Mouse (Mus musculus): ENCODE measurements around the gene Prcd.

Prcd gene

DNA sequence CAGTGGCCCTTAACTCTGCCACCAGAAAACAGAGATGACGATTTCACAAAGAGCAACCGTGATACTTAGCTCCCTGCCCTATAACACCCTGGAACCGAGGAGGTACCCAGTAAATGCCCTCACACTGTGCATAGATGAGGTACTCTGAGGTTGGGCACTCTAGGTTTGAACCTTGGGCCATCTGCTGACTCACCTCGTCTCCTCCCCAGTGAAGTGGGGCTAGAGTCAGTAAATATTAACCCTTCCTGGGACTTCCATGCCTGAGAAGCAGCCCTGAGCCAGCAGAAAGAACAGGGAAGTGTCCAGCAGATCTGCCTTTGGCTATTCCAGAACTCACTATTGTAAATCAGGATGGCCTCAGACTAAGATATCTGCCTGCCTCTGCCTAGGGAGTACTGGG, 30.4 kb downstream of the Prcd start:
- CTCF ChIA-PET: no interaction called here

DNA sequence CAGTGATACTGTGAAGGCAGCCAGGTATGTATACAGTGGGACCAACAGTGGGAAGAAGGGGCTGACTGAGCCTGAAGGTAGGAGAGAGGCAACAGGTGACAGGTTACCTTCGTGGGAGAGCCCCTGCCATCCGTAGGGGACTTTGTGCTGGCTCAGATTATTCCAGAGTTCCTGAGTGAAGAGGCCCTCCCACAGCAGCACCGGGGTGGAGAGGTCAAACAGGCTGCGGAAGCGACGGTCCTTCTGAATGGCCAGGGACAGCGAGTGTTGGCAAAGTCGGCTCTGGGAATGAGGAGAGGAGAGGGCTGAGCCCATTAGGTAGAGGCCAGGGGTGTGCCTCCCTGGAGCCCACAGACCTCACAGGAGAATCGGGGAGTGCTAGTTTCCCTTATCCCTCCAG, 32.4 kb downstream of the Prcd start:
- CTCF ChIA-PET: no interaction called here

DNA sequence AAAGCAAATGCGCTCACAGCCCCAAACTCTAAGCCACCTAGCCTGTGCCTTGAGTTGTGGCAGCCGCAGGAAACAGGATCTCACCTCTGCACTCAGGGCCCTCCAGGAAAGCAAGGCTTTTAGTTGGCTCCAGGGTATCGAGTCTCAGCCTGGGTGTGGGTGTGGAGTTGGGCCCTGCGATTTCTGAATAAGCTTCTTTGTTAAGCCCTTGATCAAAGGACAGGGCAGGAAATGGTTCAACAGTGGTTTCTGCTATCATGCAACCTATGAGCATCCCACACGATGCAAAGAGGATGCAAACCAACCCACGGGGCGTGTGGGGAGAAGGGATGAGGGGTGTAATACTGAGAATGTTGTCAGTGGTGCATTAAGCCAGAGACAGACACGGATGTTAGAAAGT, 34.6 kb downstream of the Prcd start:
- CTCF ChIA-PET: no interaction called here

DNA sequence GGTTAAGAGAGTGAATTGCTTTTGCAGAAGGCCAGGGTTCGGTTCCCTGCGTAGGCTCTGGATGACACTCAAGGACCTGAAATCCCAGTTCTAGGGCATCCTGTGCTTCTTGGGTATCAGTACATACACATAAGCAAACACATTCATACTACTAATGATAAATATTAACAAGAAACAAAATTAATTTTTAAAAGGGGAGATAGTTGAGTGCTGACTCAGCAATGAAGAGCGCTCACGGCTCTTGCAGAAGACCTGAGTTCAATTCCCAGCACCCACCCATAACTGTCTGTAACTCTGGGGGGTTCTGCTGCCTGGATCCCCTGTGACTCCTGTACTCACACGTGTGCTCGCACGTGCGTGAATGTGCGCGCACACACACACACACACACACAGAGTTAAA, 36.3 kb downstream of the Prcd start:
- CTCF ChIA-PET: no interaction called here

DNA sequence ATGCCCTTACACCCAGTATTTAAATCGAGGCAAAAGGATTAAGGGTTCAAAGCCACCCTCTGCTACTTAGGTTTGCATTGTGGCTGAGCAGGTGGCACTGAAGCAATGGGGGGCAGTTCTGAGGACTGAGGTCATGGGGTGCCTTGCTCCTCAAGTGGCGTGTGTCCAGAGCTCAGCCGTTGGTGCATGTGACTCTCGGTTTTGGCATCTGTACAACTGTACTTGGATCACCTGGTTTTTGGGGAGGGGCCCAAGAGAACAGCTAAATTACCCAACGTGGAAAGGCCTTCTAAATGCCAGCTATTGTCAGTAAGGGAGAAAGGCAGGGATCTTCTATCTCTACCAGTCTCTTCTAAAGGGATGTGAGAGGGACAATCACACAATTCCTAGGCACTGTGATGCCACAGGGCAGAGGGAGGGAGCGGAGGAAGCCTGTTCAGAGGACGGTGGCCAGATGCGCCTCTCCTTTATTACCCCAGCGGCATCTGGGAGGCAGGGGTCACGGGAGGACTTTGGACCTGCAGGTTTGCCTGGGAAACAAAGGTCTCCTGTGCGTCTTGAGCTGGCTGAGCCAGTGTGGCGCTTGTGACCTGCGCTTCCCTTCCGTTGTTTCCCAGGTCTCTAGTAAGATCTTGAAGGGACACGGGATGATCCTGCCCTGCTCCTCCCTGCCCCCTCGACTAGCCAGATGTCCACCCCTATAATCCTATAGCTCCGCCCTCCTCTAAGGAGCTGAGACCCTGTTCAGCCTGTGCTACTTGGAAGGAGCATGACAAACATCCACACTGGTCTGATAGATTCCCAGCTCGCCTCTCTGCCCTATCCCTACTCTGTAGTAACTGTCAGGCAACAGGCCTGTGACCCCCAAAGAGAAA, 37.6 kb downstream of the Prcd start:
- CTCF ChIA-PET: no interaction called here

DNA sequence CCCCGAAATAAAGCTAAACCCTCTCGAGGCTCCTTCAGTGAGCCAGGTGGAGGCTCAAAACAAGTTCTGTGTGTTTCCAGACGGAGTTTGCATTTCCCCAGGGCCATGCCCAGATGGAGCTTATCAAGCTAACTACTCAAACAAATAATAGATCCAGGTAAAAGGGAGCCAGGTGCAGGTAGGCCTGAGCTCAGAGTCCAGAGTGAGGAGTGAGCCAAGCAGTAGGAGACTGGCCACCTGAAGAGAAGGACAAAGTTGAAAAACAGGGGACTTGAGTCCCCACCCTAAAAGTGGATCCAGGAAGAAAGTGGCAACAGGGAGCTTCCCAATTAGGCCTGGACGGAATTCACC, 40.5 kb downstream of the Prcd start:
- CTCF ChIA-PET: interaction anchor here (0.5 kb wide), 1 partner anchor 22 kb away, joined by 8 read pairs; no protein-coding TSS in a partner anchor

DNA sequence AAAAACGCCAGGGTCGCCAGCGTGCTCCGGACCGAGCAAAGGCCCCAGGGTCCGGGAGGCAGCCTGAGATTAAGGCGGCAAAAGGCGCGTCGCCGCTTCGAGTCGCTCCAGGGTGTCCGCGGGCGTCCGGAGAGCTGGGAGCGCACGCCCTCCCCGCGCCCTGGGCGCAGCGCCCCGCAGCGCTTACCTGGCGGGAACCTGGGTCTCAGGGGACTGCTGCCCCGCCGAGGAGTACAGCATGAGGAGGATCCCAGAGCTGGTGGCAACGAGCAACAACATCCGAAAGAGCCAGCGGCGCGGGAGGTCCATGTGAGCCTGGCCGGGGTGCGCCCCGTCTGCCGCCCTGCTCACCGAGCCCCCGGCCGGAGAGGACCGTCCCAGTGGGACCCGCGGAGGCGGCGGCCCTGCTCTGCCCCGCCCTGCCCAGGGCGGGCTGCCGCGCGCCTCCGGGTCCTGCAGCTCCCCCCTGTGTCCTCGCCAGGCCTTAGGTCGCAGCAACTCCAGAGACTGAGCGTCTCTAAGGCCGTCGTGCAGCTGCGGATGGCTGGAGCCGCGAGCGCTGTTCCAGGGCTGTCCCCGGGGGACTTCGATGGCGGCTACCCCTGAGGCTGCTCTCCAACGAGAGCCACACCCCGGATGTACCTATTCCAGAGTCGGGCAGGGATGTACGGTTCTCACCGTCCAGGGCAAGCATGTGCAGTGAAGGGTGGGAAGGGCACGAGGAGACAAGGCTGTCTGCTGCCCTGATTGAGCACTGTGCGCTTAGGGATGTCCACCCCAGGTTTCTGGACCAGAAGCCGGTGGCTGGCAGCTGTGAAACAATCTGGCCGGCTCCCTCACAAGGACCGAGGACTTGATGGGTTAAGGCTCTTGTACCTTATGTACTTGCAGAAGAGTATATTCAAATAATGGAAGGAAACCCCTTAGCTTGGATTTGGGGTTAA, 41.2 kb downstream of the Prcd start:
- CTCF ChIA-PET: interaction anchor here (0.5 kb wide), 1 partner anchor 22 kb away, joined by 8 read pairs; no protein-coding TSS in a partner anchor

DNA sequence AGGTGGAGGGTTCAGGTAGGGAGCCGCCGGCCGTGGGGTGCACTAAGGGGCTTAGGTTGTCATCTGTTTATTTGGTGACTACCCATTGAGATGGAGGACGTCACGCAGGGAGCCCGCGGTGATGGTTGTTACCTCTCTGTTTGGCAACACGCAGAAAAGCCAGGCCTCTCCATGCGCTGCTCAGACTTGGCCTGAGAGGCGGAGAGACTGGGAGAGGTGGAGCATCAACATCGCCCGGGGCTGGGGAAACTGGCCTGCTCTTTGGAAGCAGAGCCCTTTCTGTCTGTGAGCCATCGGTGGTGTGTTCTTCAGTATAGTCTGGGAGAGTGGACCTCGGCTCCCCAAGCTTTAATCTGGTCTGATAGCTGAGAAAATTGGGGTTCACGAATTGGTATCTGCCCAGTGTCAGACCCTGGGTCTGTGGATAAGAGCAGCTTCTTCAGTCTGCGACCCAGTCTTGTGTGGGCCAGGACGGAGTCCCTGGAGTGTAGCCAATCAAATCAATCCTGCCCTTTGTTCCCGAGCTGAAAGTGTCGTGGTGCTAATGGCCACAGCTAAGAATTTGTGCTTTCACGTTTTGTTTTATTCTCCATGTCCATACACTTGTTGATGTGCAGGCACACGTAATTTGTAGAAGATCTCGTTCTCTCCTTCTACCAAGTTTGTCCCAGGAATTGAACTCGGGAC, 42.0 kb downstream of the Prcd start:
- CTCF ChIA-PET: no interaction called here

DNA sequence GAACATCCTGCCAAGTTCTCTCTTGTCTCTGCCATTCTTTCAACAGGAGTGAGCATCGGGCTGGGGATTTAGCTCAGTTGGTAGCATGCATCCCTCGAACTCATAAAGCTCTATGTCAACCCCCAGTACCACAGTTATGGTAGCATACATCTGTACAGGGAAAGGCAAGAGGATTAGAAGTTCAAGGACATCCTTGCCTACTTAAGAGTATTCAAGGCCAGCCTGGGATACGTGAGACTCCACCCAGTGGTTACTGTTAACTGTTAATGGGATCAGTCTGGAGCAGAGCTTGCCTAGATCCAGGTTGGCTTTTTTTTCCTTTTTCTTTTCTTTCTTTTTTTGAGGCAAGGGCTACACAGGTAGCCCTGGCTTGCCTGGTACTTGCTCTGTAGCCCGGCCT, 43.1 kb downstream of the Prcd start:
- CTCF ChIA-PET: no interaction called here

DNA sequence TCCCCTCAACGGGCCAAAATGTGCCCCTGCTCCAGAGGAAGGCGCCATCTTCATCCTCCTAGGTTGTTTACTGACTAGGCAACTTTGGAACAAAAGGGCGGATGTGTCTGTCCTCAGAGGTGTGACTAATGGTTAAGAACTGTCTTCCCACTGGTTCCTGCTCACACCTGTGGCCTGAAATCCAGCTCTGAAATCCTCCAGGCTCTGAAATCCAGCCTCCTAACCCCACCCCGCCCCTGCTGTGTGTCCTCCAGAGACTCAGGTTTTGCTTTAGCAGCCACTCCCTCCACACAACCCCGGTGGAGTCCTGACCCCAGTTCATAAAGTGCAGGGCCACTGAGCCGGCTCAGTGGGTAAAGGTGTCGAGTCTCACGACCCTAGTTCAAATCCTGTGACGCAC, 44.2 kb downstream of the Prcd start:
- CTCF ChIA-PET: no interaction called here

DNA sequence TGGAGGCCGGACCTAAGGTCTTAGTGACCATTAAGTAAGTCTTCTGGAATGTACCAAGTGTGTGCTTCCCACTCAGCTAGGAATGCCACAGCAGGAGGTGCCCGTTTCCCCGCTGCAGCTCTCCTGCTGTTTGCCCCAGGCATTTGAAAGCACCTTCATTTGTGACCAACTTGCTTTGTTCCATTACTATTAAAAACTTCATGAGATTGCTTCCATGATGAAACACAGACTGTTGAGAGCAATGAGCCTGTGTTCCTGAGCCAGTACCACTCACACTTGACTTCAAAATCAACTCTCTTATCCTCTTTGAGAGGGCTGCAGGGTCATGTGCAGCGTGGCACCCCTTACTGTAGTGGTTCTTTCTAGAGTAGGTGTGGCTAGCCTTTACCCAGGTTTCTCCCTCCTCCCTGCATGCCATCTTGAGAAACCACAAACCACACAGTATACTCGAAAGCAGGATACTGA, 48.1 kb downstream of the Prcd start:
- CTCF ChIA-PET: no interaction called here

DNA sequence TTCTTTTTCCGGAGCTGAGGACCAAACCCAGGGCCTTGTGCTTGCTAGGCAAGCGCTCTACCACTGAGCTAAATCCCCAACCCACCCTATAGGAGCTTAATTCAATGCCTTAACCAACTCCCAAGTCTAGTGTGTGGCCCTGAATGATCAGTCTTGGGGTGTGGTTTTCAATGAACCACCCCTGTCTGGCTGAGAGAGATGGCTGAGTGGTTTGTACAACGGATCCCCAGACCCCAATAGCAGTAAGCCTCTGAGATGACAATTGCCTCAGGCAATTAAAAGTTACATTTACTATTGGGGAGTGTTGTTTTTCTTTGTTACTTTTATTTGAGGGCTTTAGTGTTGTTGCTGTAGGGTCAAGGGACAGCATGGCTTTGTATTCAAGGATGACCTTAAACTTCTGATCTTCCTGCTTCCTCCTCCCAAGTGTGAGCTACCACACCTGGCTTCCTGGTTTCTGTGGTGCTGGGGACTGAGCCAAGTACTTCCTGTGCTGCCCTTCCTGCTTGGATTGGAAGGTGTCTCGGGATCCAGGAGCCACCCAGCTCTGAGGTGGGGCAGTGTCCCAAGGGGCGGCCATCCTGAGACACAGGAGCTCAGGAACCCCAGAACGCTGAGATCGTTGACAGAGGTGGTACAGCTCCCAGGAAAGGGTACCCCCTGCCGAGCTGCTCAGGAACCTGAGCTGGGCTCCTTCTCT, 51.2 kb downstream of the Prcd start:
- CTCF ChIA-PET: interaction anchor here (0.6 kb wide), 1 partner anchor 13 kb away, joined by 3 read pairs; no protein-coding TSS in a partner anchor

DNA sequence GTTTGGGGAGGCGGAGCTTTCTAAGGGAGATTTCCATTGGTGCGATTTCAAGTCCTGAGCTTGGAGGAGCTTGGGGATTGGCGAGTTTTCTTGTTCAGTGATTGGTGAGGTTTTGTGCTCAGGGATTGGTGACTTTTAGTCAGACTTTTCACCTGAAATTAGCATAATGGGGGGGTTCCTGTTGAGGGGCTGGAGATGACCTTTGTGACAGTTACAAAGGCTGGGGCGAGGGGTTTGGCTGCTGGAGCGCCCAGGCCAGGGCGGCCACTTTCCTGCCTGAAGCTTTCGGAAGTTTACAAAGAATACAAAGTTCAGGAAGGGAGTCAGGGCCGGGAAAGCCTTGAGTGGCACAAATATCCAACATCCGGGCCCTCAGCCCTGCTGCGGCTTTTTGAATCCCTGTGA, 51.9 kb downstream of the Prcd start:
- CTCF ChIA-PET: no interaction called here

DNA sequence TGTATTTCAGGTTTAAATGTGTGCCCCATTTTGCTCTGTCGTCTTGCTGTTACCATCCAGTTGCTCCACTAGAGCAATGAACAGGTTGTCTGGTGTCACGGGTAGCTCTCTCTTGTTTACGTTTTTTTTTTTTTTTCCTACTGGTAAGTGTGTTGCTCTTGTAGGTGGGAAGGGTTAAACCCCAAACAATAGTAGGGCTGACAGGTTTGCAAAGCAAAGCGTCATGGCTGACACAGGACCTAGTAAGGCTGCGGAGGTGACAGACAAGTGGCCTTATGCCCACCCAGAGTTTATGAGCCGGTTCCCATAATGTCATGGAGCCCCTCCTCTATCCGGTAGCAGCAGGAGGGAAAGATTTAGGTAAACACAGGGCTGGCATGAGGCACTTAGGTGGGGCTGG, 53.0 kb downstream of the Prcd start:
- CTCF ChIA-PET: interaction anchor here (0.7 kb wide), 1 partner anchor 1088 kb away, joined by 4 read pairs; no protein-coding TSS in a partner anchor

DNA sequence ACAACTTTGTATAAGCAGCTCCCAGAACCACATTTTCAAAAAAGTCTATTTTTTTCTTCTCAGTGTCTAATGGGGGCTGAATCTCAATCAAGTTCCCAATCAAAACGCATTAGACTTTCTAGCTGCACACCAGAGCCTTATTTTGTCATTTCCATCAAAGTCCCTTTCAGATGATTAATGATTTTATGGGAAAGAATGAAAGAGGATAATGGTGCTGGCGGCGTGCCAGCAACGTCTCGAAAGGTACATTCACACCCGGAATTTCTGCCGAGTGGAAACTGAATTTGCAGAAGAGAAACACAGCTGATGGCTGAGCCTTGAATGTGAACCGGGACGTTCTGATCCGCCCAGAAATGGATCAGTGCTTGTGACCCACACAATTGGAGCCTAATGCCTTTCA, 56.8 kb downstream of the Prcd start:
- CTCF ChIA-PET: no interaction called here

DNA sequence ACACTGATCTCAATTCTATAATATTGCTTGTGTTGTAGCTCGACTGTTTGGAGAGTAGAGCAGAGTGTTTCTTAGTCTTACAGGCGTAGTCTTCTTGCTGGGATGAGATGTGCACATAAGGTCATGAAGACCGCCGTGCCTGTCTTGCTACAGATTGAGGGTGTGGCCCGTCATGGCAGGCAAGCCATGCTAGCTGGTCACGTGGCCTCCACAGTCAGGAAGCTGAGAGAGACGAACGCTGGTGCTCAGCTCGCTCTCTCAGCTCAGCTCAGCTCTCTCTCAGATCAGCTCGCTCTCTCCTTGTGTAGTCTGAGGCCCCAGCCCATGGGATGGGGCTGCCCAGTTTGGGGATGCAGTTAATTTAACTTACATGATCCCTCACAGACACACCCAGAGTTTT, 57.5 kb downstream of the Prcd start:
- CTCF ChIA-PET: no interaction called here

DNA sequence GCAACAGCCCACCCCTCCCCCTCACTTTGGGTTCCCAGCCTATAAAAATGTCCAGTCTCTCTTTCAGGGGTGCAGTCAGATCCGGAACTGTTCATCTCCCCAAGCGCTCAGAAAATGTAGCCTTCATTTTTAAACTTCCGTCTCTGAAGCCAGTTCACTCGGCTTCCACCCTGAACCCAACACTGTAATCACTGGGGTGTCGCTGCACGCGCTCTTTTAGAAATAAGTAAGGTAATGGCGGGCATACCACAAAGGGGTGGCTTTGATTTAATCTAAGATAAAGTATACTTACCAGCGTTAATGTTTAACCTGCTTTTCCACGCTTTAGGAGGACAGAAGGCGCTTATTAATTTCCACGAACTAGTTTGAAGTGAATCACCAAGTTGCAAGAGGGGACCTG, 60.7 kb downstream of the Prcd start:
- CTCF ChIA-PET: no interaction called here
